Mouse (Mus musculus) urinary bladder, postnatal 10 days (tissue): ENCODE data around the gene Hacd3.
"Not testable (repeated sequence)": the region's sequence is repeated elsewhere in the genome, so short reads cannot be mapped to it uniquely, and the experiment has no call there.

Experiments
- DNase-seq: peaks from one replicate; pipeline ENCODE4 v3.0.0; 2022; ENCODE audit warnings: low spot score

Gene Hacd3

GRCm38 (mm10) chr9:65016978-65017827 lies 4.3 kb downstream of the Hacd3 start:
- no peak for DNase-seq

- DNase-seq = no peak
Observed at GRCm38 (mm10) chr9:65016241-65016977, 5.1 kb downstream of the Hacd3 start.

- DNase-seq = no peak
Observed at GRCm38 (mm10) chr9:65015461-65016222, 5.9 kb downstream of the Hacd3 start.

GRCm38 (mm10) chr9:65011304-65011703 lies 10.2 kb downstream of the Hacd3 start:
- DNase-seq = no peak

- DNase-seq = no peak
Observed at GRCm38 (mm10) chr9:65010632-65011031, 10.9 kb downstream of the Hacd3 start.

GRCm38 (mm10) chr9:65005737-65006136 lies 15.8 kb downstream of the Hacd3 start:
- DNase-seq = no peak

GRCm38 (mm10) chr9:65001481-65001880 lies 20.0 kb downstream of the Hacd3 start:
- DNase-seq = no peak

GRCm38 (mm10) chr9:64995464-64995863 lies 26.0 kb downstream of the Hacd3 start:
- not testable (repeated sequence) for DNase-seq

GRCm38 (mm10) chr9:64990291-64990690 lies 31.2 kb downstream of the Hacd3 start:
- no peak for DNase-seq

- DNase-seq = no peak
Observed at GRCm38 (mm10) chr9:64988443-64988842, 33.0 kb downstream of the Hacd3 start.

GRCm38 (mm10) chr9:64987651-64988050 lies 33.8 kb downstream of the Hacd3 start:
- no peak for DNase-seq

- DNase-seq = no peak
Observed at GRCm38 (mm10) chr9:64985807-64986206, 35.7 kb downstream of the Hacd3 start.

GRCm38 (mm10) chr9:64985037-64985794 lies 36.3 kb downstream of the Hacd3 start:
- no peak for DNase-seq

- no peak for DNase-seq
Observed at GRCm38 (mm10) chr9:64981904-64982303, 39.6 kb downstream of the Hacd3 start.

- no peak for DNase-seq
Observed at GRCm38 (mm10) chr9:64980548-64980947, 40.9 kb downstream of the Hacd3 start.

GRCm38 (mm10) chr9:64960978-64961320 lies 60.5 kb downstream of the Hacd3 start:
- no peak for DNase-seq

GRCm38 (mm10) chr9:64960117-64960977 lies 61.1 kb downstream of the Hacd3 start, which contains the start of gene Ints14:
Gene Ints14, plus strand, starts transcription at chr9:64960905.
- peak; percentile 86 for DNase-seq

- no peak for DNase-seq
Observed at GRCm38 (mm10) chr9:64957276-64957675, 64.2 kb downstream of the Hacd3 start.

- DNase-seq = no peak
Observed at GRCm38 (mm10) chr9:64956337-64956736, 65.2 kb downstream of the Hacd3 start.

- DNase-seq = no peak
Observed at GRCm38 (mm10) chr9:64953190-64953589, 68.3 kb downstream of the Hacd3 start.

GRCm38 (mm10) chr9:64952055-64952454 lies 69.4 kb downstream of the Hacd3 start:
- no peak for DNase-seq
